Mouse (Mus musculus) G1E (cell line): ENCODE data around the gene Plcd1. TPM values are rescaled to one million over a fixed set of nuclear protein-coding genes. Genes with fewer than 3 reads are reported as not detected.

Source experiments
- ATAC-seq: 2 replicates; pipeline ENCODE4 v1.8.0; 2016; ENCODE audit warnings: mild to moderate bottlenecking; ENCODE audit not compliant: insufficient number of reproducible peaks, poor library complexity, low FRiP score, severe bottlenecking; ENCODE audit errors: extremely low read depth
- DNase-seq: peaks from one replicate; pipeline ENCODE4 v3.0.0; 2012; ENCODE audit warnings: low spot score
- H3K27me3 ChIP-seq: 2 replicates; pipeline ENCODE4 v1.6.1; 2012; ENCODE audit warnings: mild to moderate bottlenecking, low read length, inconsistent platforms; ENCODE audit not compliant: insufficient read depth
- H3K36me3 ChIP-seq: replicated peaks from 2 replicates; pipeline ENCODE3; 2012; ENCODE audit warnings: mild to moderate bottlenecking, inconsistent platforms
- H3K4me1 ChIP-seq: 2 replicates; pipeline ENCODE4 v1.6.1; 2012; ENCODE audit warnings: low read depth, low read length, inconsistent platforms, mixed read lengths; ENCODE audit not compliant: insufficient read depth
- H3K4me3 ChIP-seq: 2 replicates; pipeline ENCODE4 v1.5.1; 2012; ENCODE audit warnings: low read depth, mild to moderate bottlenecking, inconsistent platforms, low read length, moderate library complexity, mixed read lengths
- H3K9me3 ChIP-seq: replicated peaks from 2 replicates; pipeline ENCODE4 v1.6.1; 2012; ENCODE audit warnings: inconsistent platforms
- CTCF ChIP-seq: IDR thresholded peaks from 2 replicates; pipeline ENCODE4 v1.5.1; 2012; ENCODE audit warnings: low read depth, low read length, inconsistent platforms, mixed read lengths
- GATA1 ChIP-seq: IDR thresholded peaks from 2 replicates; pipeline ENCODE4 v1.6.1; 2012; ENCODE audit warnings: borderline replicate concordance, low read length, inconsistent platforms, mixed read lengths
- GATA2 ChIP-seq: IDR thresholded peaks from 2 replicates; pipeline ENCODE4 v1.6.1; 2012; ENCODE audit warnings: low read depth, low read length, inconsistent platforms, borderline replicate concordance
- POLR2AphosphoS5 ChIP-seq: IDR thresholded peaks from 2 replicates; pipeline ENCODE4 v1.6.1; 2012; ENCODE audit warnings: low read depth, low read length, inconsistent platforms; ENCODE audit not compliant: insufficient replicate concordance
- TAL1 ChIP-seq: conservative IDR thresholded peaks from 2 replicates; pipeline ENCODE4 v1.6.1; 2012; ENCODE audit warnings: low read depth, low read length, inconsistent platforms, mixed read lengths
- polyA plus RNA-seq: library from polyadenylated mRNA; stranded (reverse); fragments of >175 nt; gene quantifications from 2 replicates; pipeline ENCODE4 v1.2.3, GENCODE M21; 2012
- total RNA-seq, 2 experiments: library from RNA; stranded (forward) in 1 of 2; stranded (reverse) in 1 of 2; fragments of 200-1000 nt in 1 of 2; fragments of >200 nt in 1 of 2; fragmentation: Nextera tagmentation in 1 of 2; gene quantifications; 2 replicates each; pipeline ENCODE4 v1.2.3; 2014 to 2017

The Plcd1 gene
- total and polyA plus RNA-seq, 3 experiments, result not detected

GRCm38 (mm10) chr9:119029568-119029967 lies 63.7 kb downstream of the Plcd1 start:
- no peaks in the 10 kb centered on the region for H3K27me3 ChIP-seq

GRCm38 (mm10) chr9:119028226-119029195 lies 64.8 kb downstream of the Plcd1 start:
- no peaks in the 10 kb centered on the region for H3K27me3 ChIP-seq
- no peaks in the 10 kb centered on the region for H3K36me3 ChIP-seq
- ATAC-seq (no peak), DNase-seq (no peak)
- TF ChIP-seq GATA2 (no peak), CTCF (no peak), GATA1 (no peak), TAL1 (no peak), POLR2AphosphoS5 (no peak)
- H3K4me1 ChIP-seq, result no peaks in the 10 kb centered on the region
- no peak overlapping the region for H3K4me3 ChIP-seq
- H3K9me3 ChIP-seq, result peaks cover 85% of the 10 kb centered on the region

More at GRCm38 (mm10) chr9:119029568-119029967, 63.7 kb downstream of the Plcd1 start:
- H3K4me3 ChIP-seq, result no peak overlapping the region
- no peak for TF ChIP-seq GATA2
- TF ChIP-seq CTCF, result no peak
- no peaks in the 10 kb centered on the region for H3K36me3 ChIP-seq
- no peak for DNase-seq
- no peaks in the 10 kb centered on the region for H3K4me1 ChIP-seq
- H3K9me3 ChIP-seq, result peaks cover 86% of the 10 kb centered on the region
- ATAC-seq, result no peak

- H3K27me3 ChIP-seq, result no peaks in the 10 kb centered on the region
- no peak overlapping the region for H3K4me3 ChIP-seq
- no peaks in the 10 kb centered on the region for H3K36me3 ChIP-seq
- TF ChIP-seq POLR2AphosphoS5 (no peak), GATA1 (no peak), GATA2 (no peak), CTCF (no peak), TAL1 (no peak)
- DNase-seq (no peak), ATAC-seq (no peak)
- no peaks in the 10 kb centered on the region for H3K4me1 ChIP-seq
- H3K9me3 ChIP-seq, result peaks cover 81% of the 10 kb centered on the region
Observed at GRCm38 (mm10) chr9:119027337-119027736, 66.0 kb downstream of the Plcd1 start.

- ATAC-seq (no peak), DNase-seq (no peak)
- Histone ChIP-seq H3K36me3 (no peaks in the 10 kb centered on the region), H3K4me3 (no peak overlapping the region), H3K4me1 (no peaks in the 10 kb centered on the region), H3K9me3 (peaks cover 78% of the 10 kb centered on the region), H3K27me3 (no peaks in the 10 kb centered on the region)
- no peak for TF ChIP-seq CTCF
- TF ChIP-seq TAL1, result no peak
- no peak for TF ChIP-seq GATA2
- no peak for TF ChIP-seq GATA1
- TF ChIP-seq POLR2AphosphoS5, result no peak
Observed at GRCm38 (mm10) chr9:119025832-119026331, 67.4 kb downstream of the Plcd1 start.

- H3K4me1 ChIP-seq, result no peaks in the 10 kb centered on the region
- ATAC-seq (no peak), DNase-seq (no peak)
- H3K4me3 ChIP-seq, result no peak overlapping the region
- TF ChIP-seq GATA1 (no peak), GATA2 (no peak)
- peaks cover 81% of the 10 kb centered on the region for H3K9me3 ChIP-seq
- H3K27me3 ChIP-seq, result no peaks in the 10 kb centered on the region
- H3K36me3 ChIP-seq, result no peaks in the 10 kb centered on the region
Observed at GRCm38 (mm10) chr9:119025263-119025662, 68.0 kb downstream of the Plcd1 start.

DNA sequence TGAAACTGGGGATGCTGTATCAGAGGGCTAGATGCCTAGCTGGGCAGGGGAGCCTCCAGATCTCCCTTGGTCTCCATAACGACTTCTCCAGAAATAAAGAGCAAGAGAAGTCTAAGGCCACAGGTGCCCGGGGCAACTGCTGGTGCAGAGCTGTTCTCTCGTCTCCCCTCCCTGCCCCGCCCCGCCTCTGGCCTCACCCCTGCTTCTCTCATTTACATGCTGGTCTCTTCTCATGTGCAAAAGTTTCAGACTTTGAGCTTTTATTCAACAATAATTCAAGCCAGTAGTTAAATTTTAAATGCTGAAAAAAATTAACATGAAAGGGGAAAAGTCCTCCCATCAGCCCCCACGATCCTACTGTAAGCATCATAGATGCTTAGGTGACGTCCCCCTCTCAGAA lies 71.6 kb downstream of the Plcd1 start:
- ATAC-seq, result no peak
- peaks cover 79% of the 10 kb centered on the region for H3K9me3 ChIP-seq

More for the DNA sequence above, 71.6 kb downstream of the Plcd1 start:
- Histone ChIP-seq H3K4me1 (no peaks in the 10 kb centered on the region), H3K27me3 (no peaks in the 10 kb centered on the region), H3K4me3 (no peak overlapping the region), H3K36me3 (no peaks in the 10 kb centered on the region)
- no peak for DNase-seq
- TF ChIP-seq POLR2AphosphoS5 (no peak), CTCF (no peak), GATA1 (no peak), TAL1 (no peak), GATA2 (no peak)

Other genes starting within 250 kb of the Plcd1 start
- not detected in 2 replicates for gene Ctdspl, start 167.0 kb downstream of the Plcd1 start, total RNA-seq (2014; fragmentation: Nextera tagmentation)
- gene Ctdspl, start 167.0 kb downstream of the Plcd1 start, total RNA-seq (2017), result 0.05 and 0.06 TPM in 2 replicates
- not detected in 2 replicates for gene Ctdspl, start 167.0 kb downstream of the Plcd1 start, polyA plus RNA-seq
- not detected in 2 replicates for gene Vill, start 40.7 kb downstream of the Plcd1 start, total RNA-seq (2014; fragmentation: Nextera tagmentation)
- not detected in 2 replicates for gene Vill, start 40.7 kb downstream of the Plcd1 start, total RNA-seq (2017)
- not detected in 2 replicates for gene Vill, start 40.7 kb downstream of the Plcd1 start, polyA plus RNA-seq
- not detected in 2 replicates for gene Dlec1, start 9.0 kb upstream of the Plcd1 start, total RNA-seq (2014; fragmentation: Nextera tagmentation)
- not detected in 2 replicates for gene Dlec1, start 9.0 kb upstream of the Plcd1 start, total RNA-seq (2017)
- gene Dlec1, start 9.0 kb upstream of the Plcd1 start, polyA plus RNA-seq, result not detected in 2 replicates
- gene Acaa1b, start 63.6 kb upstream of the Plcd1 start, total RNA-seq (2014; fragmentation: Nextera tagmentation), result not detected in 2 replicates
- gene Acaa1b, start 63.6 kb upstream of the Plcd1 start, total RNA-seq (2017), result 0.06 TPM in 1 of 2 replicates, not detected in the other
- gene Acaa1b, start 63.6 kb upstream of the Plcd1 start, polyA plus RNA-seq, result not detected in 2 replicates
- not detected in 2 replicates for gene Gm47289, start 65.7 kb upstream of the Plcd1 start, total RNA-seq (2014; fragmentation: Nextera tagmentation)
- 0.11 TPM in 1 of 2 replicates, not detected in the other for gene Gm47289, start 65.7 kb upstream of the Plcd1 start, total RNA-seq (2017)
- gene Gm47289, start 65.7 kb upstream of the Plcd1 start, polyA plus RNA-seq, result not detected in 2 replicates
- not detected in 2 replicates for gene Slc22a13, start 115.6 kb upstream of the Plcd1 start, total RNA-seq (2014; fragmentation: Nextera tagmentation)
- not detected in 2 replicates for gene Slc22a13, start 115.6 kb upstream of the Plcd1 start, total RNA-seq (2017)
- gene Slc22a13, start 115.6 kb upstream of the Plcd1 start, polyA plus RNA-seq, result not detected in 2 replicates
- gene Oxsr1, start 228.9 kb upstream of the Plcd1 start, total RNA-seq (2014; fragmentation: Nextera tagmentation), result 35.4 and 59.7 TPM in 2 replicates
- 53.5 and 56.3 TPM in 2 replicates for gene Oxsr1, start 228.9 kb upstream of the Plcd1 start, total RNA-seq (2017)
- 14.7 and 18.2 TPM in 2 replicates for gene Oxsr1, start 228.9 kb upstream of the Plcd1 start, polyA plus RNA-seq
- 14.2 and 18.1 TPM in 2 replicates for gene Acaa1a, start 246.2 kb upstream of the Plcd1 start, total RNA-seq (2014; fragmentation: Nextera tagmentation)
- gene Acaa1a, start 246.2 kb upstream of the Plcd1 start, total RNA-seq (2017), result 30.7 and 31.9 TPM in 2 replicates
- 53.4 and 71.2 TPM in 2 replicates for gene Acaa1a, start 246.2 kb upstream of the Plcd1 start, polyA plus RNA-seq
- gene Myd88, start 247.9 kb upstream of the Plcd1 start, total RNA-seq (2014; fragmentation: Nextera tagmentation), result 24.4 and 31.3 TPM in 2 replicates
- 26.0 and 27.0 TPM in 2 replicates for gene Myd88, start 247.9 kb upstream of the Plcd1 start, total RNA-seq (2017)
- 8.9 and 12.3 TPM in 2 replicates for gene Myd88, start 247.9 kb upstream of the Plcd1 start, polyA plus RNA-seq